Mouse (Mus musculus): ENCODE data around the gene Erp27.
"Not testable (repeated sequence)": the region's sequence is repeated elsewhere in the genome, so short reads cannot be mapped to it uniquely, and the experiment has no call there.

Gene Erp27

GRCm38 (mm10) chr6:136922080-136922479 is at the start of gene Erp27:
TSS of gene Erp27 (minus strand) at chr6:136922180.
- no peak for DNase-seq (ENCODE audit: low spot score in 2 of 2)

GRCm38 (mm10) chr6:136968877-136969276 is 46.9 kb upstream of the Erp27 start:
- DNase-seq (ENCODE audit: low spot score in 2 of 2): not testable (repeated sequence)

GRCm38 (mm10) chr6:136967466-136967865 is 45.5 kb upstream of the Erp27 start:
- no peak for DNase-seq (ENCODE audit: low spot score in 2 of 2)

- no peak for DNase-seq (ENCODE audit: low spot score in 2 of 2)
These were observed 43.9 kb upstream of the Erp27 start for GRCm38 (mm10) chr6:136965912-136966311.

GRCm38 (mm10) chr6:136964609-136965510 is 42.9 kb upstream of the Erp27 start:
- no peak for DNase-seq (ENCODE audit: low spot score in 2 of 2)

GRCm38 (mm10) chr6:136962957-136963356 is 41.0 kb upstream of the Erp27 start:
- no peak for DNase-seq (ENCODE audit: low spot score in 2 of 2)

GRCm38 (mm10) chr6:136959131-136959530 is 37.2 kb upstream of the Erp27 start:
- DNase-seq (ENCODE audit: low spot score in 2 of 2): no peak

- DNase-seq (ENCODE audit: low spot score in 2 of 2): no peak
These were observed 35.1 kb upstream of the Erp27 start for GRCm38 (mm10) chr6:136957062-136957461.

GRCm38 (mm10) chr6:136955240-136955639 is 33.3 kb upstream of the Erp27 start:
- no peak for DNase-seq (ENCODE audit: low spot score in 2 of 2)

GRCm38 (mm10) chr6:136954715-136955114 is 32.7 kb upstream of the Erp27 start:
- no peak for DNase-seq (ENCODE audit: low spot score in 2 of 2)

GRCm38 (mm10) chr6:136954192-136954591 is 32.2 kb upstream of the Erp27 start:
- DNase-seq (ENCODE audit: low spot score in 2 of 2): no peak

GRCm38 (mm10) chr6:136952930-136953329 is 30.9 kb upstream of the Erp27 start:
- DNase-seq (ENCODE audit: low spot score in 2 of 2): no peak

- DNase-seq (ENCODE audit: low spot score in 2 of 2): no peak
These were observed 28.2 kb upstream of the Erp27 start for GRCm38 (mm10) chr6:136950171-136950570.

GRCm38 (mm10) chr6:136947716-136948115 is 25.7 kb upstream of the Erp27 start:
- no peak for DNase-seq (ENCODE audit: low spot score in 2 of 2)

- DNase-seq (ENCODE audit: low spot score in 2 of 2): no peak
These were observed 25.0 kb upstream of the Erp27 start for GRCm38 (mm10) chr6:136946943-136947342.

GRCm38 (mm10) chr6:136946241-136946640 is 24.3 kb upstream of the Erp27 start:
- DNase-seq (ENCODE audit: low spot score in 2 of 2): no peak

GRCm38 (mm10) chr6:136944511-136944910 is 22.5 kb upstream of the Erp27 start:
- DNase-seq (ENCODE audit: low spot score in 2 of 2): no peak

GRCm38 (mm10) chr6:136943392-136943791 is 21.4 kb upstream of the Erp27 start:
- no peak for DNase-seq (ENCODE audit: low spot score in 2 of 2)

GRCm38 (mm10) chr6:136942280-136942679 is 20.3 kb upstream of the Erp27 start:
- no peak for DNase-seq (ENCODE audit: low spot score in 2 of 2)

- no peak for DNase-seq (ENCODE audit: low spot score in 2 of 2)
These were observed 19.4 kb upstream of the Erp27 start, which contains the start of gene Arhgdib for GRCm38 (mm10) chr6:136941051-136942021. TSS of gene Arhgdib (minus strand) at chr6:136941899.

GRCm38 (mm10) chr6:136940188-136940960 is 18.4 kb upstream of the Erp27 start:
- no peak for DNase-seq (ENCODE audit: low spot score in 2 of 2)
